Mouse (Mus musculus): ENCODE data around the gene Inhbc. TPM values are rescaled to one million over a fixed set of nuclear protein-coding genes. Genes with fewer than 3 reads are reported as not detected.
"Not testable (repeated sequence)": the region's sequence is repeated elsewhere in the genome, so short reads cannot be mapped to it uniquely, and the experiment has no call there.

Gene Inhbc
- polyA plus RNA-seq, 1 experiment from 2014 or later: not detected

- Histone ChIP-seq H3K4me2 (replicated peaks) (peak overlapping the region; percentile 70), H3K9me3 (no peaks in the 10 kb centered on the region), H3K4me3 (replicated peaks) (peak overlapping the region; percentile 78), H3K27me3 (no peaks in the 10 kb centered on the region), H3K27ac (peak overlapping the region; percentile 78; the same call in 1 of the 2 replicates), H3K4me1 (replicated peaks) (peaks cover 9% of the 10 kb centered on the region), H3K9ac (replicated peaks) (peak overlapping the region; percentile 80), H3K36me3 (peaks cover 38% of the 10 kb centered on the region)
- no peak; the same call in 1 of the 2 replicates for ATAC-seq
- 41% methylated on average over 23 of the region's 23 CpGs for WGBS
Observed at GRCm38 (mm10) chr10:127310523-127311475, 59.4 kb downstream of the Inhbc start.

- H3K4me3 ChIP-seq (replicated peaks); ATAC-seq; H3K9me3 ChIP-seq; H3K9ac ChIP-seq (replicated peaks); H3K4me2 ChIP-seq (replicated peaks); H3K27ac ChIP-seq; H3K27me3 ChIP-seq; H3K4me1 ChIP-seq (replicated peaks): not testable (repeated sequence)
- WGBS: 93% methylated on average over 3 of the region's 3 CpGs
- H3K36me3 ChIP-seq: peaks cover 54% of the 10 kb centered on the region
Observed at GRCm38 (mm10) chr10:127309167-127309566, 61.1 kb downstream of the Inhbc start.

Other genes with a start within 250 kb of the Inhbc start
- gene Os9, start 249.3 kb downstream of the Inhbc start, polyA plus RNA-seq (2015; fragmentation: Nextera tagmentation; extraction: Ambion mirVana): 134 and 138 TPM in 2 replicates
- 28.8 and 30.2 TPM in 2 replicates for gene B4galnt1, start 205.2 kb downstream of the Inhbc start, polyA plus RNA-seq (2015; fragmentation: Nextera tagmentation; extraction: Ambion mirVana)
- gene Slc26a10, start 189.8 kb downstream of the Inhbc start, polyA plus RNA-seq (2015; fragmentation: Nextera tagmentation; extraction: Ambion mirVana): 0.86 and 1.0 TPM in 2 replicates
- 20.2 and 24.5 TPM in 2 replicates for gene Arhgef25, start 180.3 kb downstream of the Inhbc start, polyA plus RNA-seq (2015; fragmentation: Nextera tagmentation; extraction: Ambion mirVana)
- gene Dtx3, start 174.7 kb downstream of the Inhbc start, polyA plus RNA-seq (2015; fragmentation: Nextera tagmentation; extraction: Ambion mirVana): 195 and 234 TPM in 2 replicates
- 16.9 and 17.3 TPM in 2 replicates for gene Pip4k2c, start 158.8 kb downstream of the Inhbc start, polyA plus RNA-seq (2015; fragmentation: Nextera tagmentation; extraction: Ambion mirVana)
- 73.0 and 76.7 TPM in 2 replicates for gene Kif5a, start 107.1 kb downstream of the Inhbc start, polyA plus RNA-seq (2015; fragmentation: Nextera tagmentation; extraction: Ambion mirVana)
- 310 TPM in 2 replicates for gene Dctn2, start 104.1 kb downstream of the Inhbc start, polyA plus RNA-seq (2015; fragmentation: Nextera tagmentation; extraction: Ambion mirVana)
- gene Mbd6, start 81.4 kb downstream of the Inhbc start, polyA plus RNA-seq (2015; fragmentation: Nextera tagmentation; extraction: Ambion mirVana): 16.0 and 16.5 TPM in 2 replicates
- 122 and 127 TPM in 2 replicates for gene Mars, start 58.6 kb downstream of the Inhbc start, polyA plus RNA-seq (2015; fragmentation: Nextera tagmentation; extraction: Ambion mirVana)
- gene Arhgap9, start 48.5 kb downstream of the Inhbc start, polyA plus RNA-seq (2015; fragmentation: Nextera tagmentation; extraction: Ambion mirVana): 0.77 and 1.4 TPM in 2 replicates
- gene Gli1, start 28.5 kb downstream of the Inhbc start, polyA plus RNA-seq (2015; fragmentation: Nextera tagmentation; extraction: Ambion mirVana): 1.3 and 1.5 TPM in 2 replicates
- 0.04 TPM in 1 of 2 replicates, not detected in the other for gene Inhbe, start 16.0 kb downstream of the Inhbc start, polyA plus RNA-seq (2015; fragmentation: Nextera tagmentation; extraction: Ambion mirVana)
- gene R3hdm2, start 9.9 kb upstream of the Inhbc start, polyA plus RNA-seq (2015; fragmentation: Nextera tagmentation; extraction: Ambion mirVana): 35.0 and 36.1 TPM in 2 replicates
- gene Stac3, start 131.3 kb upstream of the Inhbc start, polyA plus RNA-seq (2015; fragmentation: Nextera tagmentation; extraction: Ambion mirVana): 1.6 and 2.3 TPM in 2 replicates
- 11.5 and 13.8 TPM in 2 replicates for gene Ndufa4l2, start 144.5 kb upstream of the Inhbc start, polyA plus RNA-seq (2015; fragmentation: Nextera tagmentation; extraction: Ambion mirVana)
- gene Shmt2, start 152.0 kb upstream of the Inhbc start, polyA plus RNA-seq (2015; fragmentation: Nextera tagmentation; extraction: Ambion mirVana): 54.3 and 56.2 TPM in 2 replicates
- 78.8 and 83.9 TPM in 2 replicates for gene Nxph4, start 164.1 kb upstream of the Inhbc start, polyA plus RNA-seq (2015; fragmentation: Nextera tagmentation; extraction: Ambion mirVana)